Mouse (Mus musculus): ENCODE data around the gene Cntn4.

Cntn4 gene

DNA sequence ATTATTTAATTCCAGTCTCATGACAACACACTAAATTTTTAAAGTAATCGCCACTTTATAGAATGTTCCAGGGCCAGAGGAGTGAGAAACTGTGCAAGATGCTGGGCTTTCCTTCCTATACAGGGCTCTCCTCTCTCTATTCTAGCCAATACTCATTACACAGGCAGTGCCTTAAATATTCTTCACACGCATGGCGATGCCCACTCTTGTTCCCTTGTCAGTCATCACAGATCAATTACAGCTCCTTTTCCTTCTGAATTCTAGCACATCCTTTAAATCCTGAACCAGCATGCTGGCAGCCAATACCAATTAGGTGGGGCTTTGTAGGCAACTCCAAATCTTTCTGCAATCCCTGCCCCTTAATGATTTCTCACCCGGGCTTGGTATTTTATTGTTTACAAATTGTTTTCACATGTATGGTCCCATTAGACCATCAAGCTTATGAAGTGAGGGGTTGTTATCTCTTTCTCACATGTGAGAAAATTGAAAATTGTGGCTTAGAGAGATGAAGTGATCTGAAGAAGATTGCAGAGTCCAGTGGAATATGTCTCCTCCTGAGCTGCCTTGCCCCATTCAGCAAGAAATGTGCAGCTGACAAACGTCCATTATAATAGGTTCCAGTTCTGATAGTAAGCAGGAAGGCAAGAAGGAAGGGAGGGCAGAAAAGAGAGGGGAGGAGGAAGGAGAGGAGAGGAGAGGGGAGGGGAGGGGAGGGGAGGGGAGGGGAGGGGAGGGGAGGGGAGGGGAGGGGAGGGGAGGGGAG, 789.0 kb downstream of the Cntn4 start:
- no peak for DNase-seq

DNA sequence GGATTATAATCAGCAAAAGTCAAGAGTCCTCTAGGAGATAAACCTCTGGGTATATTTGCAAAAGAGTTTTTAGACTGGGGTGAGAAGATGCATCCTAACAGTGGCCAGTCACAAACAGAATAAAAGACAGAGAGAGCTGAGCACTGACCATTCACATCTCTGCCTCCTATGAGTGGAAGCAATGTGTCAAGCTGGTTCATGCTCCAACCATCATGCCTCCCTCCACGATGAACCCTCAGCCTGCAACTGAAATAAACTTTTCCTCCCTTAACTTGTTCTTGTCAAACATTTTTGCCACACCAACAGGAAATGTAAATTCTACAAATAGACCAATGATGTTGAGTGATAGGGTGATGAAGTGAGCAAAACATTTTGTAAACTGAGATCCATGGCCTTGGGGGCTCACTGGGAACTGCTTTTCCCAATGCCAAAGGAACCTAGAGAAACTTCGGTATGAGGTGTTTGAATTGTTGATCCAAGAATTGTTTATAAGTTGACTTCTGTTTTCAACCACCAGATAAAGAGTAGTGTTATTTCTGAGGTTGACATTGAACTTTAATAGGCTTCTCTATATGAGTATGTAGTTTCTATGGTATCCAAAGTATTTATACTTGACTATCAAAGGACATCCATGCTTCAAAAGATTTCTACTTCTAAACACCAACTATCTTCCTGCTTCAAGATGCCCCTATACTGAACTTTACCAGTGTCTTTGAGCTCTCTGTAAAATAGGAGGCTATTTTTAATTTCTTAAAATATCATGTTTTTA, 794.6 kb downstream of the Cntn4 start:
- DNase-seq, result no peak

DNA sequence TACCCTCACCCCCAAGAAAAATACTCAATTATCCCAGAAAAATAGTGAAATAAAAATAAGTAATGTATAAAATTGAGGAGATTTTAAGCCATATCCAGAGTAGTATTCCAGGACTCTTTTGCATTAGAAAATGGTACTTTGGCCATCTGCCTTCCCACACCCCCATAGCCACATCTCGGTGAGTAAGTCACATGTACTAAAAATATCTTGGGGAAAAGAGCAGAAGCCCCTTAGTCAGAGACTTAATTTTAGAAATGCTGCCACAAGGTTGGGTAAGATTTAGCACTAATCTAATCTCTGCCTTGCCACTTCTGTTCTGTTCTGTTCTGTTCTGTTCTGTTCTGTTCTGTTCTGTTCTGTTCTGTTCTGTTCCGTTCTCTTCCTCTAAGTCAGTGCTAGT, 796.4 kb downstream of the Cntn4 start:
- no peak for DNase-seq

DNA sequence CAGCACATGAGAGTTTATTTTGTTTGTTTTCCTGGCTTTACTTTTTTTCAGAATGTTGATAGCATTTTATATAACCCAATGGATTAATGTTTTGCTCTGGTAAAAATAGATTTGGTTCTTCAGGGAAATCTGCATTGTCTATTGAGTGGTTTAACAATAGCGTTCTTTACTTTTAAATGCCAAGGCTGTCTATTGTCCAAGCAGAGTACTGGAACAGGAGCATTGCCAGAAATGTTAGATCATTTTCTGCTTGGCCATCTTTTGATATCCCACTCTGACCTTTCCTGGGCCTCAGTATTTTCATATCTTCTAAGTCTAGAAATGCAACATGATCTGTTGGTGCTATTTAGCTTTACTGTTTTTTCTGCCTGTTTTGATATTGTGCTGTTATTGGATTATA, 804.1 kb downstream of the Cntn4 start:
- no peak for DNase-seq

DNA sequence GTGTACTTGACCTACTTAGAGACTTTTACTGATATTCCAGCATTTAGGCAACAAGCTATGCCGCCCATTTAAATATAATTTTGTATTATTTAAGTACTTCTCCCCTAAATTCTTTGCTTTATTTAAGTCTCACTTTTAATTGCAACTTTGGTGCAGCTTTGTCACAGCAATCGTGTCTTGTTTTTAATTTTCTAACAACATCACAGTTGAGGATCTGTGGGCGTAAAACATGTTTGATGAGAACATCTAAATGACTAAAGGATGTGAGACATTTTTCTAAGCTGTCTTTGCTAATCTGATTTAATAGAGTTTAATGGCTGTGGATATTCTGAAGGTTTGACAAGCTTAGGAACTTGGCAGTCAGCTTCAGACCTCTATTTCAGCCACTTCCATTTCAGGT, 818.8 kb downstream of the Cntn4 start:
- no peak for DNase-seq

DNA sequence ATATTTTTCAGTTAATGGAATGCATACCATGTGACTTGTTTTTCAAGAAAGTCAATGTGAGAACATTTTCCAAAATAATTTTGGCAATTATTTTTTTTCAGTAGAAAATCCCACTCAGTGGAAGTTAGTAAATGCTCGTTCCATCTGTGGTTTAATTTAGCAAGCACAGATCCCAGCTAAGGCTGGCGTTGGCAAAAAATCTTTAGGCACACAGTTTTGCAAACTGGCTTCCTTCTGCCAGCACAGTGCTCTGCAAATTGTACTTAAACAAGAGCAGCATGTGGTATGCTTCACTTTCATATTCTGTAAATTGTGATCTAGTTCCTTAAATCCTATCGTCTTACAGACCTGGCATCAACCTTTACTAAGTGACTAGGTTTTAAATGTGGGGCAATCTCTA, 821.7 kb downstream of the Cntn4 start:
- DNase-seq, result no peak

DNA sequence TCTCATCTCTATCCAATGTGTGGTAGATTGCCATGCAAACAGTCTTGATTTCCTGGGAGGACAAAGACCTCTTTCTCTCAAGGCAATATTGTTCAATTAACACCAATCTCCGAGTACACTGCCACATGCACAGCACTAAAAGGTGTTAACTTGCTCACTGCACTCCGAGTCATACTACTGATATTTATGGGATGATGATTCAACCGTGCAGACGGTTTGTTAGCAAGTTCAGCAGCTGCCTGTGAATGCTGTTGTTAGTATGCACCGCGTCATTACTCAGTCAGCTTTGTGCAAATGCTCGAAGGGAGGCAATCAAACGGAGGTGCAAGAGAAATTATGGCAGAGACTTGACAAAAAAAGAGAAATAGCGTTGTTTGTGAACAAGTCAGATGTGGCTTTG, 826.5 kb downstream of the Cntn4 start:
- no peak for DNase-seq

DNA sequence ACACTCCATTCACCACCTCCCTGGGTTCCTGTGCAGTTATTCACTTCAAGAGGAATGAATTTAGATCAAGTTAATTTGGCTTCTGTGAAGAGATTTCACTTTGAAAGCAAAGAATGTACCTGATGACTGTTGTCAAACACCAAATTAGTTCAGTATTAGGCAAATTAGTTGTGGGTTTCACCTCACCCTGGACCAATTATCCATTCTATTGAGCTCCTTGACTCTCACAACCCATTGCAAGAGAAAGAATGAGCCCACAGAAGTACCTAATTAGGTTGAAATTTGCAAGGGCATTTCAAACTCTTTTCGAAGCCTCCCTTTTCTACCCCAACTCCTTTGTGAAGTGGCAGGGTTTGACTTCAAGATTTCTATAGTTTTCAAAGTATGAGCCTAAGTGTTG, 842.9 kb downstream of the Cntn4 start:
- no peak for DNase-seq

DNA sequence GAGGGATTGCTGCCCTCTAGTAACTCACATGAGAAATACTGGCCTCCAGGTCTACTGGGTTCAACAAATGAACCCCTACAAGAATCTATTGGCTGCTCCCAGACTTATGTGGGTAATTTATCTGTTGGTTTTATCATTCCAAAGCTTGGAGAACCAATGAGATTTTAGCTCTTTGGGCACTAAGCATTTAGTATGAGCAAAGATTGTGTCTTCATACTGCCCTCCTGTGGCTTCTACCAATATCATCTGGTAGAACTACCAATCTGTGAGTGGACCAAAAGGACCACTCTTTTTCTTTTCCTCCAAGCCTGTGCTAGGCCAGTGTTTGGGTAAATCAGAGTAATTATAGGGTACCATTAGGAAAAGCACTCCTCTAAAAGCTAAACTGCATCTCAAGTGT, 866.0 kb downstream of the Cntn4 start:
- no peak for DNase-seq

DNA sequence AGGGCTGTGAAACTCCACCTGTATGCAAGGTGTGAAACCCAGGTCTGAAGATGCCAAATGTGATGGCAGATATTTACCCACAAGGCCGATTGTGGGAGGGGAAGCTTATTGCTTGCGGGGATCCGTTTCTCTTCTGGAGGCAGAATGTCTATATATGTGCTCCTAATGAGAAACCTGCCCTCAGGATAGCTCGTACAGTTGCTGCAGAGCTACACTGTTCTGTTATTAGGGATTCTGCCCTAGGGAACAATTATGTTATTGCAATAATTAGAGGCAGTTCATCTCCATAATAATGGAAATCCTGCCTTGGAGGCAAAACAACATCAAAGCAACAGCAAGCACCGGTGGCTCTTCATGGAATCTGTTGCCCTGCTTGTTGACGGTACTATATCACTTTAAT, 884.2 kb downstream of the Cntn4 start:
- DNase-seq, result no peak

DNA sequence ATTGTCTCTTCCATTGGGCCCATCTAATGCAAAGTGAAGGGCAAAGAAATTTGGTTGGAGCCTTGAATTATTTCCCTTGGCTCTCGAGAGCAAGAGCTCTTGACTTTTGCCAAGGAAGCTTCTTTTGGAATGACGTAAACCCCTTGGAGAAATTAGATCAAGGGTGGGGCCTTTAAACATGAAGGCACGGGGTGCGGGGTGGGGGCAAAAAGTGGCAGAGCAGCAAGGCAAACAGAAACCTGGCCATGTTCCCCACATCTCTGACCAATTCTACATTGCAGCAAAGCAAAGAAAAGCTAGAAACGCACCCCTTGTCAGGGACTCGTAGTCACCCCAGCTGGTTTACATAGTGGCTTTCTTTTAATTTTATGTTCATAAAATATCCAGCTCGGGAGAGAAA, 887.9 kb downstream of the Cntn4 start:
- DNase-seq, result no peak

DNA sequence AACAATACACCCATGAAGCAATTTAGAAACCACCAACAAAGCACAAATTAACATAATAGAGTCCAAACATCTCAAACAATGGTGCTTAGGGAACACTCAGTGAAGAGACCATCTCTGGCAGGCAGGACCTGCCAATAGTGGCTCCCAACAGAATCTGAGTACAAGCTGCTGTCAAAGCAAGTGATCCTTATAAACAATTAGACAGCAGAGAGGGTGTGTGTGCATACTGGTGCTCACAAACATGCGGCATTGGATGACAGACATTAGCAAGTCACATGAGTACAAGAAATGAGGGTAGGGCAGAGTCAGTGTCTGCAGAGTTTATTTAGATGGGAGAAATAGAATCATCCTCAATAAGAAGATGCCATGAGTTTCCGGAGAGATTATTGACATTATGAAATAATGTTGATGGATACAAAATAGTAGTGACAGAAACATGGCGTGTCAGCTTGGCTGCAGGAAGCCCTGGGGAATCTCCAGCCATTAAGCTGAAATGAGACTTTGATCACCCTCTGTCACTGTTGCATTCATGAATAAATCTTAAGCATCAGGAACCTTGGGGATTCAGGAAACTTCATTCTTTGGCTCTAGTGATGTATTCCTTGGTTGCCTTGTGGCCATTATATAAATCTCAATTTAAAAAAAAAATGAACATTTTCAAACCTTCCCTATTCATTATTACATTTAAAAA, 888.5 kb downstream of the Cntn4 start:
- no peak for DNase-seq

DNA sequence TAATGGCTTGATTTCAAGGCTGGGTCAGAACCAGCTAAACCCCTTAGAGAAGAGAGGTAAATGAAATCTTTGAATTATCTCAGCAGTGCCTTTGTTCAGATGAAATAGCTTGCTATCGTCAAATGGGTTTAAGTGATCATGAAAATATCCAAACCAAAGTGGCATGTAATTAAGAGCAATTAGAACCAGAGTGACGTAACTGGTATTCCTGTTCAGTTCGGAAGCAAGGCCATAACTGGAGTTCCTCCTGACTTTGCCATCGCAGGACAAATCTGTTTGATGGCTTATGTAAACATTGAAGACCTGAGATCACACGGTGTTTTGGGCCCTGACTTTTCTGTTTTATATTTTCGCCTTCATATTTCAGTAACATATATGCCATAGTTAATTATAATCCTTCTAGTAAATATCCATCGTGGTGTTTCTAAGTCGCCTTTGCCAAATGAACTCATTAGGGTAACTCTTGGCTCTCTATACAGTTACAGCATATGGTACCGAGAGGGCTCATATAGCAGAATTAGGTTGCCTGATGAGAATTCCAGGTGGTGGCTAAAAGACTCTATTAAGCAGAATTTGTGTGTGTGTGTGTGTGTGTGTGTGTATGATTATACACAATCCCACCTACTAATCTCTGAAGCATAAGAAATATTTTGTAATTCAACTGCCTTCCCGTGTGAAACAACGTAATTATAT, 889.6 kb downstream of the Cntn4 start:
- no peak for DNase-seq

DNA sequence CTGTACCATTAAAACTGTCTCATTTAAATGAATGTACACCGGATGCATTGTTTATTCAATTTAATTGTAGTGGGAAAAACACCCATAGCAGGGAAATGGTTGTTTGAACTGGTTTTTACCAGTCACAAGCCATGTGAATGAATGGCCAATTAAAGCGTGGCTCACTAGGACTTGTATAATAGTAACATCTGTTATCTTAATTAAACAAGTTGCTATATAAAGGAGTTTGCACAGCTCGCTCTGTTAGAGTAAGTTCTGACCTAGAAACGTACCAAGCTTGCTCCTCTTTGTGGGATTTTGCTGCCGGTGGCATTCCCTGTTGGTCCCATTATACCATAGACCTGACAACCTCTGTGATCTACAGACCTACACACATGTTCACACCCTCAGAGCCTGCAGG, 902.7 kb downstream of the Cntn4 start:
- no peak for DNase-seq

DNA sequence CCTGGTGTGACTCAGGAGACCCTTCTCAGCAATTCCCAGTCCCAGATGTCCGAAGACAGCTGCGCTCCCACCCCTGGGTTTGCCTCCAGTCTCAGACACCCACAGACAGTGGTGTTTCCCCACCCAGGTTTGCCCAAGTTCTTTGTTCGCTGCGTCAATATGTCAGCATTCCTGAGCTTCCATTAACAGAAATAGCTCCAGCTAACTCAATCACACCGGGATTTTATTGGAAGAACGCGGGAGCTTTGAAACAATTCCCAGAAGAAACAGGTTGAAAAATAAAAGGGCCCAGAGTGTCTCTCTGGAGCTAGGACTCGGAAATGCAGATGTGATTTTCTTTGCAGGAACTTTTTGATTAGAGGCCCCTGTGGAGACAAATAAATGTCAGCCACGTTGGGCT, 916.3 kb downstream of the Cntn4 start:
- DNase-seq, result no peak

DNA sequence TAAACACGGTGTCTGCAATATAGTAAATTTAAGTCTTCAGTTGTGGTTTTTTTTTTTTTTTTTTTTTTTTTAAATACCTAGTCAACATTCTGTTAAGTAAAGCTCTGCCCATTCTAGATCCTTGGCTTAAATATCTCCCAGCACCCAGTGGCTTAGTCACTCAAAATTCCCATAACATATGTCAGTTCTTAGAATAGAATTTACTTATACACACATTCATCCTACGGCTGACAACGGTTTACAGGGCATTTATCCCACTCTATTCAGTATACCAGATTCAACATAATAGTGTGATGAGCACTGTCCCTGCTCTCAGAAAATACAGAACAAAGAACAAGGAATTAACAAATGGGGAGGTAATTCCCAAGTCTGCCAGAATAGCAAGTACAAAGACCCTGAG, 939.6 kb downstream of the Cntn4 start:
- DNase-seq, result no peak

DNA sequence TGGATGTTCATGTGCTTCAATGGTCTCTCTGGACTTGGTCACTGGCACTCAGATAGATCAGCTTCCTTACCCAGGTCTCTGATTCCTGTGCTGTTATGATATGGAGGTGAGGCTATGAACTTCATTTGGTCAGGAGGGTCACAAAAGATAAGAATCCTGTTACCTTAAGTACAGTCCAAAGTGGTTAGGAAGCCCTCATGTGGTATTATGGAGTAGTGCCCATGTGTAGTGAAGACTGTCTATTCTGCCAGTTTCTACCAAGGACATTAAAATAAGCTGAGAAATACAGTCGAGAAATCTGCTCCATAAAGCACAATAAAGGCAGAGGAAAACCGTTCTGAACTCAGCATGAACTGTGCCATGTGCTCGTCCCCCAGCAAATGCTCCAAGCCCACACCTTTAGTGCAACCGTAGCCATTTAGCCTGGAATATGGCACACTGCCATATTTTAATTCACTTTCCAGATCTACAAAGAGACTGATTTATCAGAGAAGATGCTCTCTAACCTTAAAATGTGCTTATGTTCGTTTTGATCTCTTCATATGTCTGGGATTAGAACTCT, 943.8 kb downstream of the Cntn4 start:
- no peak for DNase-seq

DNA sequence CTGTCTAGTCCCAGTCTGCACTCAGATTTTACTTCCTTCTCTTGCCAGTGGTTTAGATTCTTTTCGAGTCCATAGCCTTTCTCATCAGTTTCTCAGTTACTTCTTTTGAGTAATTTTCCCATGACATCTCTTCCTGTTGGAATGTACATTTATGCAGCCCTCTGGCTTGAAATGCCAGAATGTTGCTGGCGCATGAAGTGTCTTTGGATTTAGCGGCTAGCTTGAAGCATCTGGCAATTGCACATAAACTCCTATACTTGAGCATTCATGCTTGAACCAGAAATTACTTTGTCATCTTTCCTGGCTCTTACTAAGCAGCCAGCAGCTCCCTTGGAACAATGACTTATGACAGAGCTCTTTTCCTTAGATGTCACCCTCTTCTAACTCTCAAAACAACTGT, 965.6 kb downstream of the Cntn4 start:
- no peak for DNase-seq

DNA sequence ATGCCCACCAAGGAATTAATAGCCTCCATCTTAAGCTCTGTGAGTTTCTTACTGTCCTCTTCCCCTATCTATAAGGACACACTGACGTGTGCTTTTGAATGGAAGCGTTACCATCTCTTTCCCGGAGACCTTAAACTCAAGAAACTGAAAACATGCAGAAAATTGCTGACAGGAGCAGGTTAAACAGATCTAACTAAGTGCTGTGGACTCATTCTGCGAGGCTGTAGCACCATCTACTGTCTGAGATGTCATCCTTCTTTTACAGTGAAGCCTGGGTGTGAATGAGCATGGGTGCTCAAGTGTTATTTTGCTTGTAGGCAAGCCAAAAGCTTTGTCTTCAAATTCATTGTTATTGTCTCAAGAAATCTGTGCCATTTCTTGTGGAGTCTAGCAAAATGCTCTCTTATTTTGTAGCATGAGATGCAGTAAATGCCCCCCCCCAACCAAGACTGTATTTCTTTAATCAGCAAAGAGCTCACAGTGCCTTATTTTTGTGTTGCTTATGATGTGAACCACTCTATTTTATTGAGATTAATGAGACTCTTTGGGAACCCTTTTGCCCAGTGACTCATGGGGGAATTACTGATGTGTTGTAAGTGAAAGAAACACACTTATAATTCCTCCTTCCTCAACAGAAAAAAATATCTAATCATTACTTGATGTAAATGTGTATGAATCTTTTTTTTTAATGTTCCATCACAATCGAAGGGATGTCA, 968.2 kb downstream of the Cntn4 start:
- DNase-seq, result no peak

DNA sequence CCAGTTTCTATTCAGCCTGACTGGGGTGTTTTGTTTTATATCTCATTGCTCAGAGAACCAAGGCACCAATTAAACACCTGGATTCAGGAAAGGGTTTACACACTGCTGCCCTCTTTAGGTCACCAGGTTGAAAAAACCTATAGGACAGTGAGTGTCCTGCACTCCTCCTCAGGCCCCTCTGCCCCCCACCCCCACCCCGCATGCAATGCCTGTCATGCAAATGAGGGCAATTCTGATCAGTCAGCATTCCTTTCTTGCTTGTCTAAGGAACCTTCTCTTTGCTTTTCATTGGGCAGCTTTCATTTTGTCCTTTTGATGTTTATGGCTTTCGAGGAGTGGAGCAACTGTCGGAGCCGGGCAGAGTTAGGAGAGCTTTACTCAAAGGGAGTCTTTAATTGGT, 969.5 kb downstream of the Cntn4 start:
- no peak for DNase-seq

DNA sequence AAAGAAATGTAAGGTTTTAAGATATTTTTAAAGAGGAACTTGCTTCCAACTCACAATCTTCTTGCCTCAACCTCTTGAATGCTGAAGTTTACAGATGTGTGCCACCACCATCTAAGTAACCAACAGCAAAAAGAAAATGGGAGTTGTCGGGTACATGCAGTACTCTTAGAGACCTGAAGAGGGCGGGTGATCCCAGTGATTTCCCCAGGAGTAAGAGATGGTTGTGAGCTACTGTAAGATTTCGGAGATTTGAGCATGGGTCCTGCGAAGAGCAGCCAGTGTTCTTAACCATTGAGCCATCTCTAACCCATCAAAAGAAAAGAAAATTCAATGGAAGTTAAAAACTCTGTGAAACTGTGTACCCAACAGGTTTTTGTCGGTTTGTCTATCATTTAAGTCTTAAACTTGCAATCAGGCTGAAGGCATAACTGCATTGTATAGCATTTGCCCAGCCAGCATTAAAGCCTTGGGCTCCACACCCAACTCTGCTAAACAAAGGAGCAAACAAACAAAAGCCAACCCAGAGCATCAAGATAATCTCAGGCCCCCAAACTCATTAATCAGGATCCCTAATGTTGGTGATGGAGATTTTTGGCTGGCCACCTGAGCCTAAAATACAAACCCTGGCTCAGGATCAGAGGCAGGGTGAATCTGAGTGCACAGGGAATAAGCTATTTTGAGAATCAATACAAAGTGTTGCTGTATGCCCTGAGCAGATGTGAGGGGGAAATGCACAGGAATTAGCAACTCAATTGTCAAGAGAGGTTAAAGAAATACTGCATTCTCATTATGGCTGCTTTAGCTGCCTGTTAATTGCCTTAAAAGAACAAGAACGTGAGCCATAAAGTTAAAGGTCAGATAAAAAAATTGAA, 986.6 kb downstream of the Cntn4 start:
- peak; percentile 25 to 30 for DNase-seq
